Mouse (Mus musculus): ENCODE data around the gene Acta2.

Gene Acta2

GRCm38 (mm10) chr19:34270106-34270726, 14.8 kb upstream of the Acta2 start:
- DNase-seq (ENCODE audit: low spot score), result peak; percentile 18

- DNase-seq (ENCODE audit: low spot score), result no peak
Observed at GRCm38 (mm10) chr19:34268991-34269390, 13.6 kb upstream of the Acta2 start.

GRCm38 (mm10) chr19:34265604-34266193, 10.3 kb upstream of the Acta2 start:
- DNase-seq (ENCODE audit: low spot score), result no peak

GRCm38 (mm10) chr19:34262273-34262974, 7.0 kb upstream of the Acta2 start:
- DNase-seq (ENCODE audit: low spot score), result no peak

- no peak for DNase-seq (ENCODE audit: low spot score)
Observed at GRCm38 (mm10) chr19:34256936-34257335, 1.5 kb upstream of the Acta2 start.

- DNase-seq (ENCODE audit: low spot score), result no peak
Observed at GRCm38 (mm10) chr19:34256149-34256548, 759 bp upstream of the Acta2 start.

- DNase-seq (ENCODE audit: low spot score), result no peak
Observed at GRCm38 (mm10) chr19:34254101-34254879, 1.1 kb downstream of the Acta2 start.

GRCm38 (mm10) chr19:34252450-34252849, 2.9 kb downstream of the Acta2 start:
- DNase-seq (ENCODE audit: low spot score), result no peak

GRCm38 (mm10) chr19:34251900-34252299, 3.5 kb downstream of the Acta2 start:
- no peak for DNase-seq (ENCODE audit: low spot score)

GRCm38 (mm10) chr19:34250621-34251020, 4.8 kb downstream of the Acta2 start:
- DNase-seq (ENCODE audit: low spot score), result no peak

GRCm38 (mm10) chr19:34248558-34248957, 6.8 kb downstream of the Acta2 start:
- DNase-seq (ENCODE audit: low spot score), result no peak

- DNase-seq (ENCODE audit: low spot score), result peak; percentile 70
Observed at GRCm38 (mm10) chr19:34244056-34244455, 11.3 kb downstream of the Acta2 start.

GRCm38 (mm10) chr19:34242925-34243324, 12.5 kb downstream of the Acta2 start:
- no peak for DNase-seq (ENCODE audit: low spot score)

- DNase-seq (ENCODE audit: low spot score), result peak; percentile 40
Observed at GRCm38 (mm10) chr19:34241247-34241915, 14.0 kb downstream of the Acta2 start.

- no peak for DNase-seq (ENCODE audit: low spot score)
Observed at GRCm38 (mm10) chr19:34240273-34241039, 14.9 kb downstream of the Acta2 start.

- DNase-seq (ENCODE audit: low spot score), result no peak
Observed at GRCm38 (mm10) chr19:34237746-34238145, 17.6 kb downstream of the Acta2 start.

GRCm38 (mm10) chr19:34236049-34236448, 19.3 kb downstream of the Acta2 start:
- DNase-seq (ENCODE audit: low spot score), result no peak

GRCm38 (mm10) chr19:34233944-34234343, 21.4 kb downstream of the Acta2 start:
- peak; percentile 76 for DNase-seq (ENCODE audit: low spot score)

- no peak for DNase-seq (ENCODE audit: low spot score)
Observed at GRCm38 (mm10) chr19:34232326-34232725, 23.1 kb downstream of the Acta2 start.

GRCm38 (mm10) chr19:34231596-34231995, 23.8 kb downstream of the Acta2 start:
- no peak for DNase-seq (ENCODE audit: low spot score)

GRCm38 (mm10) chr19:34222805-34223204, 32.6 kb downstream of the Acta2 start:
- DNase-seq (ENCODE audit: low spot score), result no peak
